Mouse (Mus musculus): Measurements from ENCODE around the gene Polr2e. TPM values are rescaled to one million over a fixed set of nuclear protein-coding genes. Genes with fewer than 3 reads are reported as not detected.

The Polr2e gene
- total RNA-seq, 1 experiment from 2014 or later: 146 TPM

DNA sequence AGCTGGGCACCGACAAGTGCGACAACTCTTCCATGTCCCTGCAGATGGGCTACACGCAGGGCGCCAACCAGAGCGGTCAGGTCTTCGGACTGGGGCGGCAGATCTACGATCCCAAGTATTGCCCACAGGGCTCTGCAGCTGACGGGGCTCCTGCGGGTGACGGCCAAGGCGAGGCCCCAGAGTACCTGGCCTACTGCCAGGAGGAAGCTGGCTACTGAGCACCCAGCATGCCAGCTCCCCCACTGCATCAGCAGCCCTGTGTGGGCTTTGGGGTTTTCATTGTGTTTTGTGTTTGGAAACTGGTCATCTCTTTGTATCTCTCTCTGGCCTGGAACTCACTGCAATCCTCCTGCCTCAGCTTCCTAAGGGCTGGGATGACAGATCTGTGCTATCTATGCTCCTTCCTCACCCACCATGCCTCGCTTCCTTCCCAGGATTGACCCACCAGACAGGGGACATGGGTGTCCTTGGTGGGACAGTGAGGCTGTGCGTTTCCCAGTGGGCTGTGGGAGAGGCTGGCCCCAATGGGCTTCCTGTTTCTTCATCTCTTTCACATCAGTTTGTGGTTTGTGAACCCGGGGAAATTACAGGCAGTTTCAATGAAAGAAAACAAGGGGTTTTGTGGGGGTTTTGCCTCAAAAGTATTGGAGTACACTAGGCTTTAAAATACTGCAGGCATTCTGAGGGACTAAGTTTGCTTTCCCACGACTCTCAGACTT lies 45.0 kb downstream of the Polr2e start:
- ATAC-seq (replicated peaks; ENCODE audit: low read depth, poor library complexity, severe bottlenecking): peak; percentile 37

DNA sequence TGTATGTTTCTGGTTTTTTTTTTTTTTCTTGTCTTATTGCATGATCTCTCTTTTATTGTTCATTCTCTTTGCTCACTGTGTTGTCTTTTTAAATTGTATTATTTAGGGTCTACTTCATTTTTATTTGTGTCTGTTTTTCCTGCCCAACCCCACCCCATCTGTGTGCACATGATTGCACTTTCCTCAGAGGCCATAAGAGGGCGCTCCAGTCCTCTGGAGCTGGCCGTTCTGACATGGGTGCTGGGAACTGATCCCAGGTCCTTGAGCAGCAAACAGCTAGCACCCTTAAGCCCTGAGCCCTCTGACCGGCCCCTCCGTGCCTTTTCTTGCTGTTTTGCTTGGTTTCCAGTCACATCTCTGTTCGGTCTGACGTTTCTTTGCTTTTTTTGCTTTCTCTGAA lies 48.0 kb downstream of the Polr2e start:
- ATAC-seq (replicated peaks; ENCODE audit: low read depth, poor library complexity, severe bottlenecking): no peak

DNA sequence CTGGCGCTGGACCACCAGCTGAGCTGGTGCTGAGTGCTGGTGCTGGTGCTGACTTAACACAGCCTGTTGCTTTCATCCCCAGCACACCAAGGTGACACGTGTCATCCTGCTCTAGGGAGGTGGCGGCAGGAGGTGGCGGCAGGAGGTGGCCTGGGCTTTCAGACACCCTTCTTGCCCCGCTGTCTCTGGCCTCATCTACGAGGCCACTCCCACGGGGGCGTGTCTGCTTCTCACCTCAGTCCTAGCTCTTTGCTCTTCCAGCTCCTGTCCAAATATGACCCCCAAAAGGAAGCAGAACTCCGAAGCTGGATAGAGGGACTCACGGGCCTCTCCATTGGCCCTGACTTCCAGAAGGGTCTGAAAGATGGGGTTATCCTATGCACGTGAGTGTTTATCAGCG lies 48.5 kb downstream of the Polr2e start:
- ATAC-seq (replicated peaks; ENCODE audit: low read depth, poor library complexity, severe bottlenecking): no peak

DNA sequence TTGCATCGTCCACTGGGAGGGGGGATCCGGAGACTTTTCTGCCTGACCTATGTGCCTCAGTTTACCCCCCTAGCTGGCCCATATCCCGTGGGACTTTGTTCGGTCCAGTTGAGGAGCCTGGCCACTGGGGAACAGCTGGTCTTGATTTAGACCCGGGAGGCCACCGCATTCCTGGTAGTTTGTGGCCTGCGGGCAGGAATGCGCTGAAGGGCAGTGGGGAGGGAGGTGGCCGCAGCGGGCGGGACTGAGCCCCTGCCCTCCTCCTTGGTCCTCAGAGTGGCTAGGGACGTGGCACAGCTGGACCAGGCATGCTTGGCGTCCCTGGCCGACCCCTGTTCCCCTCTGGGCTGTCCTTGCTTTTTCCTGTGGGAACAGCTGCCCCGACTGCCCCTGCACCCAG lies 49.7 kb downstream of the Polr2e start:
- ATAC-seq (replicated peaks; ENCODE audit: low read depth, poor library complexity, severe bottlenecking): no peak

DNA sequence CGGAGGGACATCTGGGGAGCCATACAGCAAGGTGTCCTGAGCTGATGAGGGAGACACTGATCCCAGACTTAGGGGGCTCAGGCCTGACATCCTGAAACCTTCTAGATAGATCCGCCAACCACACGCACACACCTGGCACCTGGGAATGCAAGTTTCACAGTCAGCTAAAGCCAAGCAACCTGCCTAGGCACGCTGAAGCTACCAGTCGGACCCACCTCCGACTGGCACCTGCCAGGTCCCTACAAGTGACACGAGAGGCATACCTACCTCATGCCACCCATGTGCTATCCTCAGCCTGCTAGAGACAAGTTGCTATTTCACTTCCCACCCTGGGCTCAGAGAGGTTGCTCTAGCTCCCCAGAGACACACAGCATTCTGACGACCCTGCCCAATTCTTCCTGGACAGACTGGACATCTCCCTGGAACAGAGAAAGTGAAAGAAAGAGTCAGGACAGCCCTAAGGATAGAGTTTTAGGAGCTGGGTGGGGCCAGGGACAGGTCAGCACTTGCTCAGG lies 50.3 kb downstream of the Polr2e start:
- no peak for ATAC-seq (replicated peaks; ENCODE audit: low read depth, poor library complexity, severe bottlenecking)

DNA sequence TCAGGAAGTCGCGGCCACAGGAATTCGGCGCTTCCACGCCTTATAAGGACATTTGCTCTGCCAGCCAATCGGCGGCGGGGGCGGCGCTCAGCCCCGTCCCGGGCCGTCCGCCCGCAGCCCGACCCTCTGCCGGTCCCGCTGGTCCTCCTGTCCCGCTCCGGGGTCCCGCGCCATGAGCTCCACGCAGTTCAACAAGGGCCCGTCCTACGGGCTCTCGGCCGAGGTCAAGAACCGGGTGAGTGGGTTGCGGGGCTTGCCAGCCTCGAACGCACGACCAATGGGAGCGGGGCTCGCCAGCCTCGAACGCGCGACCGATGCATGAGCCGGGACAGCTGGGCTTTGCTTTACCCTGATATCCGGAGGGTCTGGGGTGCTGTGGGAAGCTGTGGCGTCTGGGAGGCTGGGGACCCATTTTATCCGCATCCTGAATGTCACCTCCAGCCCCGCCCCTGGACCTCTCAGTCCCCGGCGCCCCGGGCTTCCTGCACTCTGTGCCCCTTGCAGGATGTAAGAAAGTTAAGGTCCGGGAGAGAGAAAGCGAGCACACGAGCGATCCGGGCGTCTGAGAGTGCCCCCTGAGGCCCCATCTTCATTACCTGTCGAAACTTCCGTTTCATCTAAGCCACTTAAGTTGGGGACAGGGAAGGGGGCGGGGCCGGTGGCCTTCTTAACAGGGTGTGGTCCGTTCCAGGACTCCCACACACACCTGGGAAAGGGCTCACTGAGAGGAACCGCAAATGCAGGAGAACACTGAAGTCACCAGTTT lies 50.9 kb downstream of the Polr2e start, which contains the start of gene Cnn2:
Gene Cnn2, plus strand, starts transcription at position 79 of the 766 bp plus-strand sequence.
- no peak for ATAC-seq (replicated peaks; ENCODE audit: low read depth, poor library complexity, severe bottlenecking)

DNA sequence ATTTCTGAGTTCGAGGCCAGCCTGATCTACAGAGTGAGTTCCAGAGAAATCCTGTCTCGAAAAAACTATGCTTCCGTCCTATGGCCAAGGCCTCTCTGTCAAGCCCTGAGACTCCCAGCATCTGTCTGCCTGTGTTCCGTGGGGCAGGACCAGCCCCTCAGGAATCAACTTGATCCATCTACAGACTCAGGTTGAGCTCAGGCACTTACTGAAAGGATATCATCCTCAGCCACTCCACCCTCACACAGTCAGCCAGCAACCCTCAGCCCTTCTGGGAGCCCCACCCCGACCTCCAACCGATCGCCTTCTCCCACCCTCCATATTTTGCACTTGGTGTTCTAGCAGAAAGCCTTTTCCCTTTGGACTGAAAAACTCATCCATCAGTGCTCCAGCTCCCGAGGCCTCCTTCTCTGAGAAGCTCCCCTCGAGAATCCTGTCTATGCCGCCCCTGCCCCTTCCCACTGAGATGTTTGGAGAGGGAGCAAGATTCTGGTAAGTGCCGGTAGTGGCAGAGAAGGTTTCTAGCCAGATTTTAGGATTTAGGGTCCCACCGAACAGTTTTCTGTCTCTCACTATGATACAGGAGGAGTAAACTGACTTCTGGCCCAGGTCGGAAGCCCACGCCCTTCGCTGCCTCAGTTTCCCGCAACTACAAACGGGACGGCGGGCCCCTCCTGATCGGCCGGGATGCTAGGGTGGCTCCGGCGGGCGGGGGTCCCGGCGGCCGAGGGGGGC lies 51.7 kb downstream of the Polr2e start:
- no peak for ATAC-seq (replicated peaks; ENCODE audit: low read depth, poor library complexity, severe bottlenecking)

DNA sequence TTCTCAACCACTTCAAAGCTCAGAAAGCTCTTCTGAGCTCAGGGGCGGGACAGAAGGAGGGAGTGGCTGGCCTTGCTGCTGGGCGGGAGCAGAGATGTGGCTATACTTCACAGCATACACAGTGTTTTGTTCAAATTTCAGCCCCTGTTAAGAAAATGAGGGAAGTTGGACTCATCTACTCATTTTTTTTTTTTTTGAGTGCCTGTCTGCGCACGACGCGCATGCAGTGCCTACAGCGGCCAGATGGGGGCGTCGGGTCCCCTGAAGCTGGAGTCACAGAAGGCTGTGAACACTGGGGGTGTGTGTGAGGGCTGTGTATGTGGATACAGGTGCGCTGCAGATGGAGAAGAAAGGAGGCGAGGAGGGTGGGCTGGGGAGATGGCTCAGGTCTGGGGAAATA lies 52.6 kb downstream of the Polr2e start:
- peak; percentile 38 for ATAC-seq (replicated peaks; ENCODE audit: low read depth, poor library complexity, severe bottlenecking)

DNA sequence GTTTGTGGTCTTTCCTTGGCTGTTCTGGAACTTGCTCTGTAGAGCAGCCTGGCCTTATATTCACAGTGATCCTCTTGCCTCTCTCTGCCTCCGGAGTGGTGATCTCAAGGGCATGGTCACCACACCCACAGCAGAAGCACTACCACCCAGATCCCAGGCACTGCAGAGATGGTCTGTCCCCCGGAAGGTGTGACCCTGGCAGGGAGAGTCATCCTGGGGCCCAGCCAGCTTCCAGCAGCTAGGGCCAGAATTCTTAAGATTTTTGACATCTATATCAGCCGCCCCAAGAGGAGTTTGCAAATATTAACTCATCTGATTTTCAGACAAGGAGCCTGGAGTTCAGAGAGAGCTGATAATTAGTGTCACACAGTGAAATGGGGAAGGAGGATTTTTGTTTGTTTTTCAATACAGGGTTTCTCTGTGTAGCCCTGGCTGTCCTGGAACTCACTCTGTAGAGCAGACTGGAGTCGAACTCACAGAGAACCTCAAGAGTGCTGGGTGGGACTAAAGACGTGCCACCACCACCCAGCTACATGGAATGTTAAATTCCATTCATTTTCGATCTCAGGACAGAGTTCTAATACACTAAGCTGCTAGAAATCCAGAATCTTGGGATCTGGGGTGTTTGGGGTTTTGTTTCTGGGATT lies 53.2 kb downstream of the Polr2e start:
- no peak for ATAC-seq (replicated peaks; ENCODE audit: low read depth, poor library complexity, severe bottlenecking)

Other genes with a start within 250 kb of the Polr2e start
- 9.4 and 16.3 TPM in 2 replicates for gene Prss57, start 248.8 kb downstream of the Polr2e start, total RNA-seq (2017)
- 21.8 and 24.8 TPM in 2 replicates for gene Palm, start 246.2 kb downstream of the Polr2e start, total RNA-seq (2017)
- not detected in 2 replicates for gene Misp, start 218.8 kb downstream of the Polr2e start, total RNA-seq (2017)
- 210 and 221 TPM in 2 replicates for gene Ptbp1, start 185.4 kb downstream of the Polr2e start, total RNA-seq (2017)
- gene Prtn3, start 165.3 kb downstream of the Polr2e start, total RNA-seq (2017): 131 and 159 TPM in 2 replicates
- gene Plppr3, start 165.2 kb downstream of the Polr2e start, total RNA-seq (2017): 40.8 and 46.6 TPM in 2 replicates
- 61.2 and 92.1 TPM in 2 replicates for gene Elane, start 153.5 kb downstream of the Polr2e start, total RNA-seq (2017)
- gene Cfd, start 148.9 kb downstream of the Polr2e start, total RNA-seq (2017): not detected in 2 replicates
- gene Med16, start 130.9 kb downstream of the Polr2e start, total RNA-seq (2017): 17.3 and 19.3 TPM in 2 replicates
- 7.0 and 11.2 TPM in 2 replicates for gene Gm26602, start 128.9 kb downstream of the Polr2e start, total RNA-seq (2017)
- 0.73 TPM in 1 of 2 replicates, not detected in the other for gene Kiss1r, start 122.8 kb downstream of the Polr2e start, total RNA-seq (2017)
- gene R3hdm4, start 118.6 kb downstream of the Polr2e start, total RNA-seq (2017): 38.4 and 50.7 TPM in 2 replicates
- 11.5 and 16.0 TPM in 2 replicates for gene Arid3a, start 112.8 kb downstream of the Polr2e start, total RNA-seq (2017)
- gene Wdr18, start 79.6 kb downstream of the Polr2e start, total RNA-seq (2017): 26.5 and 27.2 TPM in 2 replicates
- gene Grin3b, start 69.1 kb downstream of the Polr2e start, total RNA-seq (2017): not detected in 2 replicates
- gene Tmem259, start 55.5 kb downstream of the Polr2e start, total RNA-seq (2017): 44.8 and 56.7 TPM in 2 replicates
- gene Cnn2, start 51.2 kb downstream of the Polr2e start, total RNA-seq (2017): 62.2 and 72.9 TPM in 2 replicates
- gene Abca7, start 43.3 kb downstream of the Polr2e start, total RNA-seq (2017): 10.7 and 15.5 TPM in 2 replicates
- 85.6 and 106 TPM in 2 replicates for gene Arhgap45, start 23.1 kb downstream of the Polr2e start, total RNA-seq (2017)
- gene Gpx4, start 7.4 kb upstream of the Polr2e start, total RNA-seq (2017): 451 and 481 TPM in 2 replicates
- 16.2 and 22.3 TPM in 2 replicates for gene Sbno2, start 65.8 kb upstream of the Polr2e start, total RNA-seq (2017)
- gene Stk11, start 76.0 kb upstream of the Polr2e start, total RNA-seq (2017): 102 and 139 TPM in 2 replicates
- gene Atp5d, start 98.8 kb upstream of the Polr2e start, total RNA-seq (2017): 52.3 and 60.0 TPM in 2 replicates
- 0.41 and 0.73 TPM in 2 replicates for gene Cbarp, start 101.0 kb upstream of the Polr2e start, total RNA-seq (2017)
- gene Midn, start 108.5 kb upstream of the Polr2e start, total RNA-seq (2017): 15.8 and 18.4 TPM in 2 replicates
- 60.0 and 65.6 TPM in 2 replicates for gene Cirbp, start 126.2 kb upstream of the Polr2e start, total RNA-seq (2017)
- 7.8 and 15.6 TPM in 2 replicates for gene 1600002K03Rik, start 133.1 kb upstream of the Polr2e start, total RNA-seq (2017)
- not detected in 2 replicates for gene Efna2, start 139.7 kb upstream of the Polr2e start, total RNA-seq (2017)
- gene Mum1, start 186.6 kb upstream of the Polr2e start, total RNA-seq (2017): 38.9 and 41.9 TPM in 2 replicates
- 101 and 121 TPM in 2 replicates for gene Ndufs7, start 209.3 kb upstream of the Polr2e start, total RNA-seq (2017)
- 2.9 and 3.3 TPM in 2 replicates for gene Gamt, start 221.2 kb upstream of the Polr2e start, total RNA-seq (2017)
- gene Dazap1, start 221.7 kb upstream of the Polr2e start, total RNA-seq (2017): 188 and 242 TPM in 2 replicates

Measured in common myeloid progenitor, adult 5-6 weeks (primary cell).